12 mouse cellular contexts compared by ENCODE assay signal in genomic region chr15:86593404-86593803, GRCm38 (mm10).
A peak's percentile ranks its signal among the peaks of the same experiment; 100 is the strongest.
DNase-seq lines count a peak whose midpoint lies in the region; ATAC-seq and TF ChIP-seq lines count a peak whose summit lies in the region.
"Had no signal": no experiment of that assay in that cellular context is flagged by ENCODE, and none has a peak within 500 bp of the region (broad histone marks: within the 10 kb centered on the region; RNA-seq: fewer than 3 reads in every experiment).

No protein-coding gene starts in this region.

- H3K36me3 ChIP-seq in midbrain, postnatal 0 days (ENCODE audit: insufficient read depth, low read length) = no peaks in the 10 kb centered on the region
- no peaks in the 10 kb centered on the region for H3K36me3 ChIP-seq in midbrain, embryonic 13.5 days
- no peaks in the 10 kb centered on the region for H3K36me3 ChIP-seq in liver, embryonic 12.5 days
- H3K36me3 ChIP-seq: heart, embryonic 12.5 days; limb, embryonic 12.5 days had no signal

- DNase-seq in midbrain, postnatal 0 days (ENCODE audit: low spot score) = peak; percentile 47
- DNase-seq in cerebellum, postnatal 36 days = peak; percentile 22 to 26
- DNase-seq in layer of hippocampus, postnatal 14 days (ENCODE audit: low spot score in 2 of 2) = peak; percentile 22 to 60
- peak; percentile 8 for DNase-seq in right cerebral cortex, postnatal 4 days
- DNase-seq in gastrocnemius, postnatal 4 days (ENCODE audit: low spot score in 2 of 2) = no peak
- DNase-seq in adrenal gland, postnatal 4 days (ENCODE audit: low spot score in 2 of 2) = no peak

- H3K27me3 ChIP-seq in midbrain, postnatal 0 days (ENCODE audit: insufficient read depth, low read length) = no peaks in the 10 kb centered on the region
- H3K27me3 ChIP-seq in midbrain, embryonic 13.5 days = no peaks in the 10 kb centered on the region
- no peaks in the 10 kb centered on the region for H3K27me3 ChIP-seq in liver, embryonic 12.5 days (replicated peaks)

- H3K9ac ChIP-seq in midbrain, postnatal 0 days (replicated peaks; ENCODE audit: low read length, poor library complexity, severe bottlenecking) = no peak overlapping the region
- H3K9ac ChIP-seq in midbrain, embryonic 13.5 days (replicated peaks) = no peak overlapping the region
- no peak overlapping the region for H3K9ac ChIP-seq in liver, embryonic 12.5 days
- H3K9ac ChIP-seq: heart, embryonic 12.5 days; limb, embryonic 12.5 days had no signal

- 0 out of 2 replicates have a peak, but pooled peaks cover 3% of the 10 kb centered on the region for H3K4me1 ChIP-seq in midbrain, postnatal 0 days (ENCODE audit: insufficient read depth, low read length)
- H3K4me1 ChIP-seq in midbrain, embryonic 13.5 days (replicated peaks) = peaks cover 18% of the 10 kb centered on the region
- H3K4me1 ChIP-seq in liver, embryonic 12.5 days = no peaks in the 10 kb centered on the region
- H3K4me1 ChIP-seq: limb, embryonic 12.5 days had no signal

- H3K27ac ChIP-seq in midbrain, postnatal 0 days (ENCODE audit: low read depth, low read length) = no peak overlapping the region
- H3K27ac ChIP-seq in midbrain, embryonic 13.5 days = no peak overlapping the region
- H3K27ac ChIP-seq in liver, embryonic 12.5 days = no peak overlapping the region
- H3K27ac ChIP-seq: limb, embryonic 12.5 days; stomach, postnatal 0 days had no signal

- no peaks in the 10 kb centered on the region for H3K9me3 ChIP-seq in midbrain, postnatal 0 days (ENCODE audit: low read length)
- no peaks in the 10 kb centered on the region for H3K9me3 ChIP-seq in midbrain, embryonic 13.5 days
- no peaks in the 10 kb centered on the region for H3K9me3 ChIP-seq in liver, embryonic 12.5 days (replicated peaks)
- H3K9me3 ChIP-seq: heart, embryonic 12.5 days; limb, embryonic 12.5 days had no signal

- no peak overlapping the region for H3K4me3 ChIP-seq in midbrain, postnatal 0 days (ENCODE audit: low read depth, low read length)
- H3K4me3 ChIP-seq in midbrain, embryonic 13.5 days (replicated peaks) = no peak overlapping the region
- no peak overlapping the region for H3K4me3 ChIP-seq in liver, embryonic 12.5 days
- H3K4me3 ChIP-seq: heart, embryonic 12.5 days; limb, embryonic 12.5 days had no signal

- 56% methylated on average over 6 of the region's 6 CpGs for WGBS in midbrain, postnatal 0 days
- WGBS in midbrain, embryonic 13.5 days = 75% methylated on average over 6 of the region's 6 CpGs
- 27% methylated on average over 6 of the region's 6 CpGs for WGBS in liver, embryonic 12.5 days (ENCODE audit: insufficient replicate concordance)

- H3K4me2 ChIP-seq in midbrain, postnatal 0 days (ENCODE audit: low read depth, low read length, poor library complexity, severe bottlenecking) = no peak overlapping the region
- H3K4me2 ChIP-seq in midbrain, embryonic 13.5 days (replicated peaks) = no peak overlapping the region
- H3K4me2 ChIP-seq in liver, embryonic 12.5 days = no peak overlapping the region
- H3K4me2 ChIP-seq: heart, embryonic 12.5 days; limb, embryonic 12.5 days had no signal

- no peak for ATAC-seq in midbrain, postnatal 0 days (ENCODE audit: low FRiP score)
- ATAC-seq in midbrain, embryonic 13.5 days = no peak
- no peak for ATAC-seq in liver, embryonic 12.5 days
- ATAC-seq: intestine, embryonic 16.5 days had no signal

- peak; percentile 26; the same call in 1 of the 2 replicates for TF ChIP-seq CTCF in midbrain, postnatal 0 days (IDR thresholded peaks at IDR 0.05)

Comparison
In these comparisons a context has a peak if more than half of its experiments do, and no peak if none do; other contexts are left out.
1. DNase-seq: peak in midbrain, postnatal 0 days (single experiment), cerebellum, postnatal 36 days (2 of 2), layer of hippocampus, postnatal 14 days (2 of 2) and right cerebral cortex, postnatal 4 days (single experiment); none in gastrocnemius, postnatal 4 days (0 of 2) and adrenal gland, postnatal 4 days (0 of 2).